Mouse (Mus musculus): ENCODE data around the gene Hoxa2.

GRCm38 (mm10) chr6:52202362-52203120, 37.9 kb upstream of the Hoxa2 start:
- TF ChIP-seq POLR2A (IDR thresholded peaks at IDR 0.05; ENCODE audit: insufficient read depth, low read depth, low read length) (no peak), EP300 (IDR thresholded peaks at IDR 0.05; ENCODE audit: insufficient read depth, low read depth, low read length) (no peak)

Data from heart, adult 2 months (tissue).